Mouse (Mus musculus) lung, postnatal 0 days (tissue): Measurements from ENCODE around the gene Olfr959.

Experiments used
- CTCF ChIP-seq: IDR thresholded peaks from 2 replicates; pipeline ENCODE4 v1.5.1; 2016; ENCODE audit warnings: antibody characterized with exemption, mild to moderate bottlenecking
- EP300 ChIP-seq: IDR thresholded peaks from 2 replicates; pipeline ENCODE4 v1.6.1; 2016; ENCODE audit warnings: antibody characterized with exemption, mild to moderate bottlenecking, control low read depth

DNA sequence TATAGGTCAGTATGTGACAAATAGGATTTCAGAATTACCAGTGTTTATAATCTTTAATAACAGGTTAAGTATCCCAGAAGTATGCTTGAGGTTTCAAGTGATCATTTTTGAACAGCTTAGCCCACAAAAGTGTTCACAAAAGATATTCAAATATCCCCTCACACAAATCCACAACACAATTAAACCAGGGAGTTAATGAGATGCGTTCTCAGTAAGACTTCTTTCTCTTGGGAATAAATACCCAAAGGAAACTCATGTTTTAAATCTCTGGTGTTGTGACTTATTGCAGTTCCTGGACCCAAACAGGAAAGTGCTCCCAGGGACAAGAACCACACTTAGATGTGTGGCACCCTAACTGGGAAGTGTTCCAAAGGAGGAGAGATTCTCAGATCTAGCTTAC is 45.7 kb upstream of the Olfr959 start, which contains the start of gene Olfr960:
- no peak for TF ChIP-seq CTCF
- TF ChIP-seq EP300 = no peak
